ENCODE assay signal across 8 mouse cellular contexts in genomic region chr10:76346589-76346988, GRCm38 (mm10). TPM values are rescaled to one million over a fixed set of nuclear protein-coding genes. Genes with fewer than 3 reads are reported as not detected.
A peak's percentile ranks its signal among the peaks of the same experiment; 100 is the strongest.
DNase-seq lines count a peak whose midpoint lies in the region; ATAC-seq and TF ChIP-seq lines count a peak whose summit lies in the region.

No protein-coding gene starts in this region.

- peaks cover 33% of the 10 kb centered on the region for H3K36me3 ChIP-seq in erythroblast, embryonic 14.5 days (ENCODE audit: control insufficient read depth)
- H3K36me3 ChIP-seq in intestine, embryonic 16.5 days (ENCODE audit: control insufficient read depth, insufficient read depth, low read length) = peaks cover 6% of the 10 kb centered on the region; the same call in 1 of the 2 replicates
- H3K36me3 ChIP-seq in liver, embryonic 15.5 days (replicated peaks) = peaks cover 18% of the 10 kb centered on the region

- H3K27me3 ChIP-seq in erythroblast, embryonic 14.5 days (ENCODE audit: control insufficient read depth) = peaks cover 21% of the 10 kb centered on the region
- H3K27me3 ChIP-seq in intestine, embryonic 16.5 days (replicated peaks; ENCODE audit: control insufficient read depth, insufficient read depth, low read length) = no peaks in the 10 kb centered on the region
- H3K27me3 ChIP-seq in liver, embryonic 15.5 days = peaks cover 12% of the 10 kb centered on the region

- peak; percentile 54; the same call in 1 of the 2 replicates for TF ChIP-seq CTCF in brain, embryonic 14.5 days (IDR thresholded peaks at IDR 0.05; ENCODE audit: borderline replicate concordance, extremely low read depth, insufficient read depth, insufficient read length)

- H3K4me1 ChIP-seq in erythroblast, embryonic 14.5 days (ENCODE audit: control insufficient read depth) = peaks cover 22% of the 10 kb centered on the region
- peaks cover 13% of the 10 kb centered on the region for H3K4me1 ChIP-seq in intestine, embryonic 16.5 days (ENCODE audit: control insufficient read depth, insufficient read depth, low read length)
- peaks cover 24% of the 10 kb centered on the region for H3K4me1 ChIP-seq in liver, embryonic 15.5 days (replicated peaks)

- TF ChIP-seq POLR2A in brain, embryonic 14.5 days (IDR thresholded peaks at IDR 0.05; ENCODE audit: borderline replicate concordance, extremely low read depth, insufficient read depth, insufficient read length, poor library complexity, severe bottlenecking) = no peak

- peak overlapping the region; percentile 92 for H3K4me2 ChIP-seq in intestine, embryonic 16.5 days (ENCODE audit: low read depth, low read length)
- H3K4me2 ChIP-seq in liver, embryonic 15.5 days = peak overlapping the region; percentile 99

- H3K27ac ChIP-seq in intestine, embryonic 16.5 days (ENCODE audit: low read length) = peak overlapping the region; percentile 83
- no peak overlapping the region for H3K27ac ChIP-seq in liver, embryonic 15.5 days (replicated peaks)

- peak overlapping the region; percentile 76 for H3K4me3 ChIP-seq in erythroblast, embryonic 14.5 days (replicated peaks)
- H3K4me3 ChIP-seq in intestine, embryonic 16.5 days (ENCODE audit: low read length) = peak overlapping the region; percentile 92
- peak overlapping the region; percentile 82 for H3K4me3 ChIP-seq in liver, embryonic 15.5 days (replicated peaks)

- 6% methylated on average over 4 of the region's 4 CpGs for WGBS in intestine, embryonic 16.5 days
- WGBS in liver, embryonic 15.5 days (ENCODE audit: insufficient replicate concordance) = 11% methylated on average over 4 of the region's 4 CpGs

- no peaks in the 10 kb centered on the region for H3K9me3 ChIP-seq in erythroblast, embryonic 14.5 days (ENCODE audit: control insufficient read depth, low read length)
- H3K9me3 ChIP-seq in intestine, embryonic 16.5 days (ENCODE audit: control insufficient read depth, low read length) = no peaks in the 10 kb centered on the region
- no peaks in the 10 kb centered on the region for H3K9me3 ChIP-seq in liver, embryonic 15.5 days (replicated peaks)

- DNase-seq in right cerebral cortex, postnatal 14 days = peak; percentile 68
- no peak for DNase-seq in right cerebral cortex, postnatal 36 days (ENCODE audit: low spot score in 2 of 2)
- DNase-seq in brain, embryonic 14.5 days (ENCODE audit: low read depth) = peak; percentile 59
- peak; percentile 84 for DNase-seq in naive thymus-derived CD4-positive, alpha-beta T cell, adult 2 months (ENCODE audit: low read depth)
- DNase-seq in thymus, postnatal 25 days = peak; percentile 73

- H3K9ac ChIP-seq in intestine, embryonic 16.5 days (ENCODE audit: low read depth, low read length) = 0 out of 2 replicates have a peak overlapping the region, but pooled peaks have one; percentile 95
- H3K9ac ChIP-seq in liver, embryonic 15.5 days = no peak overlapping the region

- no peak for ATAC-seq in intestine, embryonic 16.5 days
- no peak for ATAC-seq in liver, embryonic 15.5 days (ENCODE audit: insufficient read depth)

RNA-seq across cellular contexts. Expression of gene Dip2a, which starts 1.5 kb away (rescaled TPM):
- polyA plus RNA-seq in brain, embryonic 14.5 days (2012; rRNA removed) = 38.3 and 43.2 TPM in 2 replicates
- polyA plus RNA-seq in erythroblast, embryonic 14.5 days (2012) = 0.02 and 0.03 TPM in 2 replicates
- polyA plus RNA-seq in intestine, embryonic 16.5 days (2015; fragmentation: Nextera tagmentation; extraction: Ambion mirVana) = 6.3 and 7.8 TPM in 2 replicates
- polyA plus RNA-seq in liver, embryonic 15.5 days (2015; fragmentation: Nextera tagmentation; extraction: Ambion mirVana) = 1.2 and 1.8 TPM in 2 replicates

Comparison
In these comparisons a context has a peak if more than half of its experiments do, and no peak if none do; other contexts are left out.
1. DNase-seq: peak in right cerebral cortex, postnatal 14 days (single experiment), brain, embryonic 14.5 days (single experiment), naive thymus-derived CD4-positive, alpha-beta T cell, adult 2 months (single experiment) and thymus, postnatal 25 days (single experiment); none in right cerebral cortex, postnatal 36 days (0 of 2).
2. Peak in every context shown above with its lines, with median percentiles within 50 percentile points of each other: H3K4me3 ChIP-seq.